Mouse (Mus musculus) cortical plate, adult 2 months (tissue): ENCODE measurements around the gene Aldh3b1. TPM values are rescaled to one million over a fixed set of nuclear protein-coding genes. Genes with fewer than 3 reads are reported as not detected.

Experiments used
- H3K27ac ChIP-seq: fragments of 200-500 bp; 2 replicates; pipeline ENCODE4 v1.5.1; 2012; ENCODE audit warnings: low read length, control low read depth, inconsistent platforms; ENCODE audit not compliant: insufficient read depth
- H3K4me1 ChIP-seq: fragments of 200-500 bp; 2 replicates; pipeline ENCODE4 v1.6.1; 2011; ENCODE audit warnings: low read length; ENCODE audit not compliant: control insufficient read depth, insufficient read depth
- H3K4me3 ChIP-seq: fragments of 200-500 bp; 2 replicates; pipeline ENCODE4 v1.5.1; 2011; ENCODE audit warnings: mild to moderate bottlenecking, low read length, control low read depth; ENCODE audit not compliant: insufficient read depth
- CTCF ChIP-seq: fragments of 200-500 bp; IDR thresholded peaks from 2 replicates; pipeline ENCODE4 v1.5.1; 2011; ENCODE audit warnings: mild to moderate bottlenecking, control low read depth, low read length; ENCODE audit not compliant: insufficient read depth; ENCODE audit errors: extremely low read depth
- POLR2A ChIP-seq: fragments of 200-500 bp; IDR thresholded peaks from 2 replicates; pipeline ENCODE4 v1.6.1; 2011; ENCODE audit warnings: mild to moderate bottlenecking, low read length, control low read depth; ENCODE audit not compliant: insufficient read depth; ENCODE audit errors: extremely low read depth
- polyA plus RNA-seq: library from polyadenylated mRNA; depleted of rRNA; stranded (reverse); fragments of >200 nt; gene quantifications from 2 replicates; pipeline ENCODE4 v1.2.3, GENCODE M21; 2012

Gene Aldh3b1
- polyA plus RNA-seq, 1 experiment = 8.1 TPM

GRCm38 (mm10) chr19:3946715-3947114 lies 17.1 kb upstream of the Aldh3b1 start:
- no peaks in the 10 kb centered on the region for H3K4me1 ChIP-seq
- H3K27ac ChIP-seq = no peak overlapping the region
- TF ChIP-seq POLR2A (no peak), CTCF (peak; percentile 96)
- H3K4me3 ChIP-seq = no peak overlapping the region

DNA sequence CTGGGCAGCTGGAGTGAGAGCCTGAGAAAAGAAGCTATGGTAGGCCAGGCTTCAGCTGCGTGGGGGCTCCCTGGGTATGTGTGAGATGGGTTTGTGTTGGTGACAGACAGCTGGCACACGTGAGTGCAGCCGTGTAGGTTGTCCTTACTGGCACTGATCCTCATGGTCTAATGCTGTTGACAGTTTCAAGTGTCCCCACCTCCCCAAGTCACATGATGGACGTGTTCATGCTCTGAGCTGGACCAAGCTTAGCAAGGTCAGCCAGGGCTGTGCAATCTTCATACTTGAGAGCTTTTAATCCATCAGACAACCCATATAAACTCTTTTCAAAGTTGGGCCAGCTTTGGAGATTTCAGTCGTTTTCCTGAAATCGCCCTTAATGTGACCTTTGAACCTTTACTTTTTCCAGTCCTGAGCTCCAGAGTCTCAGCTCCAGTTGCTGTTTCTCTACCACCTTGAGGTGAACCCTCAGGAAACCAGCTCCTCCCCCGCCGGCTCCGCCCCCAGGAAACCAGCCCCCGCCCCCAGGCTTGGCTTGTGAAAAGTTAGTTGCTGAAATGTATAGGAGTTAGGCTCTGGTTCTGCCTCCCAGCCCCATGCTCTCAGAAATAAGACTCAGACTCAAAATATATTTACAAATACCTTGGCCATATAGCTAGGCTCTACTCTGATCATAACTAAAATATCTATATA lies 16.4 kb upstream of the Aldh3b1 start:
- Histone ChIP-seq H3K4me3 (no peak overlapping the region), H3K4me1 (no peaks in the 10 kb centered on the region), H3K27ac (no peak overlapping the region)
- TF ChIP-seq POLR2A (no peak), CTCF (no peak)

- Histone ChIP-seq H3K4me3 (no peak overlapping the region), H3K4me1 (no peaks in the 10 kb centered on the region), H3K27ac (no peak overlapping the region)
- TF ChIP-seq POLR2A = no peak
- no peak for TF ChIP-seq CTCF
These were observed 13.6 kb upstream of the Aldh3b1 start for GRCm38 (mm10) chr19:3942986-3943735.

DNA sequence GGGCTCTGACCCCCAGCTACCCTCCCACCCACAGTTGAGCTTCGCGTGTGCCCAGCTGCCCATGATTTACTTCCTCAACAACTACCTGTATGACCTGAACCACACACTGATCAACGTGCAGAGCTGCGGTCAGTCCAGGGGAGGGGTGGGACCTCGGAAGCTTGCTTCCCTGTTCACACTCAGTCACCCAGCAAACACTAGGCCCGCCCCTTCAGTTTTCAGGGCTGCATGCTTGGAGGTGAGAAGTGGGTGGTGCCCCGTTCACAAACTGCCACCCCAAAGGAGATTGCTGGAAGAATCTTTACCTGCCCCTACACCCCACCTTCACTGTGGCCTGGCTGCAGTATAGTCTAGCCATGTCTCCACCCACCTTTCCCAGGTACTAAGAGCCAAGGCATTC lies 12.7 kb upstream of the Aldh3b1 start:
- H3K4me1 ChIP-seq = no peaks in the 10 kb centered on the region
- TF ChIP-seq POLR2A = no peak
- no peak overlapping the region for H3K4me3 ChIP-seq
- H3K27ac ChIP-seq = no peak overlapping the region

GRCm38 (mm10) chr19:3935896-3936850 lies 6.6 kb upstream of the Aldh3b1 start:
- Histone ChIP-seq H3K4me3 (peak overlapping the region; percentile 44), H3K27ac (no peak overlapping the region)

DNA sequence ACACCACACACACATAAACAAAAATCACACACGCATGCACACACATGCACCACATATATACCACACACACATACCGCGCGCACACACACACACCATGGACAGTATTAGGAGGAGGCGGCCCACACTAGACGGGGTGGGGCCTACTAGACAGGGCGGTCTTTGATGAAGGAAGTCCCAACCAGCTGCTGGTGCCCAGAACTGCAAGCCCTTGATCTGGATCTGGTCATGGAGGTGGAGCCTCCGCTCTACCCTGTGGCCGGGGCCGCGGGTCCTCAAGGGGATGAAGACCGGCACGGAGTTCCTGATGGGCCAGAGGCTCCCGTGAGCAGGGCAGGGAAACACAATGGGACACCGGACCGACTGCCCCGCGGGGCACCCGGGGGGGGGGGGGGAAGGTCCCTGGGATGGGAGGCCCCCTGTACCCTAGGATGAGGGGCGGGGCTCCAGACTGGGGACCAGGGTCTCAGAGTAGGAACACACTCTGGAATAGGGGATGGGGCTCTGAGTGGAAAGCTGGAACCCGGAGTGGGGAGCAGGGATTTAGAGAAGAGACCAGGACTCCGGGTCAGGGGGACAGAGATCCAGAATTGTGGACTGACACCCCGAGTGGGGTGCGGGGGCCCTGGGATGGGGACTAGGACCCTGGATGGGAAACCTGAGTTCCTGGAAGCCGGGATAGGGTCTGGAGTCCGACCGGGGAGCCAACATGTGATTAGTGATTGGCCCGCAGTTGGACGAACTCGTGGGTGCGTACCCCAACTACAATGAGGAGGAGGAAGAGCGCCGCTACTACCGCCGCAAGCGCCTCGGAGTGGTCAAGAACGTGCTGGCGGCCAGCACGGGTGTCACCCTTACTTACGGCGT lies 5.7 kb upstream of the Aldh3b1 start, which contains the start of gene Unc93b1:
Gene Unc93b1, plus strand, starts transcription at position 155 of the 864 bp plus-strand sequence.
- Histone ChIP-seq H3K4me1 (0 out of 2 replicates have a peak, but pooled peaks cover 1% of the 10 kb centered on the region), H3K4me3 (peak within 1 kb of the TSS; percentile 44), H3K27ac (no peak within 1 kb of the TSS)
- TF ChIP-seq POLR2A (0 out of 2 replicates have a peak, but pooled peaks have one; percentile 8), CTCF (no peak)

More at GRCm38 (mm10) chr19:3935896-3936850, 6.6 kb upstream of the Aldh3b1 start:
- 0 out of 2 replicates have a peak, but pooled peaks cover 1% of the 10 kb centered on the region for H3K4me1 ChIP-seq
- TF ChIP-seq CTCF (no peak), POLR2A (no peak)

- TF ChIP-seq POLR2A = no peak
- TF ChIP-seq CTCF = no peak
- peaks cover 3% of the 10 kb centered on the region; the same call in 1 of the 2 replicates for H3K4me1 ChIP-seq
- no peak overlapping the region for H3K4me3 ChIP-seq
- no peak overlapping the region for H3K27ac ChIP-seq
These were observed 2.1 kb upstream of the Aldh3b1 start for GRCm38 (mm10) chr19:3931716-3932115.

DNA sequence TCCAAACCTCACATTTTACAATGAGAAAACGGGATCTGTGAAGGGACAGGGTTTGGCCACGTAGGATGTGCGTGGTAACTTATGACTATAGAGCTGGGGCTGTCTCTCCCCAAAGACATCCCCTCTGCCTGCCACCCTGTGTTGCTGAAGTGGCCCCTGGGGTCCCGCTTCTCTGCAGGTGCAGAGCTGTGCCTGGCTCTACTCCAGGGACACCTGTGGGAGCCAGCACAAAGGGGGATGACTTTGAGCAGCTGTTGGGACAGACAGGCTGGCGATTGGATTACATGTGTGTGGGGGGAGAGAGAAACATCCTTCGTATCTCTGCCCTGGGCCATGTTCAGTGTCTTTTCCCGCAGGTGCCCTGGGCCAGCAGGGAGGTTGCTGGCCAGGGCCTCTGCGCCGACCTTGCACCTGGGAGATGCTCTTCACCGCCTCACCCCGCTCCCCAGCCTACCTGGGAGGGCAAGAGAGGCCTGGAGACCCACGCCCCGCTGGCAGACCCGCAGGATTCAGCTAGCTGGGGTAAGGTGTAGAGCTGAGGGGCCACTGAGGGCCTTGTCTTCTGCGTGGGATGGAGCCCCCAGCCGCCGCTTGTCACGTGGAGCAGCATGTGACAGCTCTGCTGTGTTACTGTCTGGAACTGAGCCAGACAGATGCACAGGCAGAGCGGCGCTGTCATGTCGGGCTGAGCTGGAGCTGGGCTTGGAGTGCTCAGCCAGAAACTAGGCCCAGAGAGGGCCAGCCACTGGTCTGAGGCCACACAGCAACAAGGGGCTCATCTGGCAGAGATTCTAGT lies 852 bp upstream of the Aldh3b1 start:
- H3K4me3 ChIP-seq = no peak overlapping the region
- H3K27ac ChIP-seq = peak overlapping the region; percentile 4
- no peak for TF ChIP-seq CTCF
- no peak for TF ChIP-seq POLR2A
- H3K4me1 ChIP-seq = peaks cover 1% of the 10 kb centered on the region; the same call in 1 of the 2 replicates
